9 mouse cellular contexts compared by ENCODE assay signal in the genomic region with DNA sequence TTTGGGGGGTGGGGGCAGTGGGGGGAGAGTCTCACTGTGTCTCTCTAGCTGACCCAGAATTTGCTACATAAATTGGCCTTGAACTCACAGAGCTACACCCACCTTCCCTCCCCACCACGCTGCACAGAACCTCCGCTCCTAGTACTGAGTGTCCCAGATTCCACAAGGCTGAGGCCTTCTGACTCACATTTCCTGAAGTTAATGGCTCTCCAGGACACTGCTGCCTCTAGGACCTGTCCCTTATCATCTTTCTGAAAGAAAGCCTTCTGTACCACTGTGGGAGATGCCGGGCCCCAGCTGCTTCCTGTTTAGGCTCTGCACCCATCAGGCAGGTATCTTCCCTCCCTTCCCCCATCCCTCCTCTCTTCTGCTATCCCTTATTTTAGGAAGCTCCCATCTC. TPM values are rescaled to one million over a fixed set of nuclear protein-coding genes. Genes with fewer than 3 reads are reported as not detected.
DNase-seq lines count a peak whose midpoint lies in the region; ATAC-seq lines count a peak whose summit lies in the region.
"Had no signal": no experiment of that assay in that cellular context is flagged by ENCODE, and none has a peak within 500 bp of the region (broad histone marks: within the 10 kb centered on the region; RNA-seq: fewer than 3 reads in every experiment).

No protein-coding gene starts in this region.

- 40% methylated on average over 3 of the region's 3 CpGs for WGBS in heart, embryonic 15.5 days
- WGBS in midbrain, embryonic 10.5 days = 71% methylated on average over 3 of the region's 3 CpGs

- peak overlapping the region; percentile 43 for H3K27ac ChIP-seq in heart, embryonic 15.5 days
- no peak overlapping the region; the same call in 1 of the 2 replicates for H3K27ac ChIP-seq in midbrain, embryonic 10.5 days (replicated peaks)

- no peak overlapping the region for H3K9ac ChIP-seq in heart, embryonic 15.5 days

- no peak for ATAC-seq in heart, embryonic 15.5 days (replicated peaks; ENCODE audit: insufficient number of reproducible peaks, insufficient read depth, low FRiP score, low read depth)

- peak; percentile 58 for DNase-seq in cerebellum, adult 9-11 months
- DNase-seq in cerebellum, postnatal 36 days = no peak
- DNase-seq in A20 (ENCODE audit: low read depth, low spot score) = peak; percentile 25
- DNase-seq in midbrain, embryonic 10.5 days (ENCODE audit: low spot score) = no peak
- no peak for DNase-seq in urinary bladder, adult 2 months (ENCODE audit: low spot score)
- DNase-seq in left cerebral cortex, postnatal 10 days (ENCODE audit: extremely low spot score in 1 of 2, low spot score in 2 of 2) = no peak
- no peak for DNase-seq in cerebellum, postnatal 4 days (ENCODE audit: low spot score in 2 of 2)

- H3K9me3 ChIP-seq in heart, embryonic 15.5 days (replicated peaks) = no peaks in the 10 kb centered on the region
- H3K9me3 ChIP-seq in midbrain, embryonic 10.5 days (replicated peaks) = no peaks in the 10 kb centered on the region

- peak overlapping the region; percentile 93; the same call in 1 of the 2 replicates for H3K4me2 ChIP-seq in heart, embryonic 15.5 days

- H3K27me3 ChIP-seq in heart, embryonic 15.5 days = no peaks in the 10 kb centered on the region
- no peaks in the 10 kb centered on the region for H3K27me3 ChIP-seq in midbrain, embryonic 10.5 days (ENCODE audit: low read depth, poor library complexity, severe bottlenecking)

- H3K36me3 ChIP-seq in heart, embryonic 15.5 days = peaks cover 6% of the 10 kb centered on the region
- peaks cover 40% of the 10 kb centered on the region for H3K36me3 ChIP-seq in midbrain, embryonic 10.5 days

- H3K4me3 ChIP-seq in heart, embryonic 15.5 days = no peak overlapping the region
- 0 out of 2 replicates have a peak overlapping the region, but pooled peaks have one; percentile 80 for H3K4me3 ChIP-seq in midbrain, embryonic 10.5 days

- intact Hi-C loops in left cerebral cortex, postnatal 10 days (cut with DNase I) = no loop called here

- H3K4me1 ChIP-seq in heart, embryonic 15.5 days (replicated peaks) = peaks cover 36% of the 10 kb centered on the region
- H3K4me1 ChIP-seq in midbrain, embryonic 10.5 days = peaks cover 55% of the 10 kb centered on the region

RNA-seq across cellular contexts. Expression of gene Gm49661, which starts 2.6 kb away (rescaled TPM):
- not detected in 2 replicates for polyA plus RNA-seq in heart, embryonic 15.5 days (2015; fragmentation: Nextera tagmentation; extraction: Ambion mirVana)
- polyA plus RNA-seq in midbrain, embryonic 10.5 days (2016; fragmentation: Nextera tagmentation; extraction: Ambion mirVana) = not detected in 2 replicates
- polyA plus RNA-seq in urinary bladder, adult 2 months (2012; rRNA removed) = not detected in 2 replicates
- not detected for total RNA-seq in left cerebral cortex, postnatal 10 days (2021)
- total RNA-seq: gastrocnemius, postnatal 25 days had no signal

RNA-seq across cellular contexts. Expression of gene Prdx2, which starts 2.8 kb away (rescaled TPM):
- polyA plus RNA-seq in heart, embryonic 15.5 days (2015; fragmentation: Nextera tagmentation; extraction: Ambion mirVana) = 596 and 644 TPM in 2 replicates
- 1,203 and 1,278 TPM in 2 replicates for polyA plus RNA-seq in midbrain, embryonic 10.5 days (2016; fragmentation: Nextera tagmentation; extraction: Ambion mirVana)
- 215 and 231 TPM in 2 replicates for polyA plus RNA-seq in urinary bladder, adult 2 months (2012; rRNA removed)
- 100 to 1,000 TPM; 507 to 518 TPM for total RNA-seq in left cerebral cortex, postnatal 10 days (2021)

RNA-seq across cellular contexts. Expression of gene Rnaseh2a, which starts 3.0 kb away (rescaled TPM):
- 62.9 and 83.7 TPM in 2 replicates for polyA plus RNA-seq in heart, embryonic 15.5 days (2015; fragmentation: Nextera tagmentation; extraction: Ambion mirVana)
- 136 and 158 TPM in 2 replicates for polyA plus RNA-seq in midbrain, embryonic 10.5 days (2016; fragmentation: Nextera tagmentation; extraction: Ambion mirVana)
- polyA plus RNA-seq in urinary bladder, adult 2 months (2012; rRNA removed) = 49.4 and 49.5 TPM in 2 replicates
- 10 to 100 TPM; 41.0 to 44.2 TPM for total RNA-seq in left cerebral cortex, postnatal 10 days (2021)

RNA-seq across cellular contexts. Expression of gene Junb, which starts 11.9 kb away (rescaled TPM):
- polyA plus RNA-seq in heart, embryonic 15.5 days (2015; fragmentation: Nextera tagmentation; extraction: Ambion mirVana) = 11.0 and 16.6 TPM in 2 replicates
- 5.0 and 5.4 TPM in 2 replicates for polyA plus RNA-seq in midbrain, embryonic 10.5 days (2016; fragmentation: Nextera tagmentation; extraction: Ambion mirVana)
- 97.4 and 121 TPM in 2 replicates for polyA plus RNA-seq in urinary bladder, adult 2 months (2012; rRNA removed)
- total RNA-seq in left cerebral cortex, postnatal 10 days (2021) = 10 to 100 TPM; 29.9 to 33.0 TPM

RNA-seq across cellular contexts. Expression of gene Rtbdn, which starts 19.8 kb away (rescaled TPM):
- polyA plus RNA-seq in heart, embryonic 15.5 days (2015; fragmentation: Nextera tagmentation; extraction: Ambion mirVana) = 0.26 TPM in 1 of 2 replicates, not detected in the other
- 0.62 and 1.2 TPM in 2 replicates for polyA plus RNA-seq in midbrain, embryonic 10.5 days (2016; fragmentation: Nextera tagmentation; extraction: Ambion mirVana)
- not detected in 2 replicates for polyA plus RNA-seq in urinary bladder, adult 2 months (2012; rRNA removed)
- total RNA-seq in left cerebral cortex, postnatal 10 days (2021) = 1 to 10 TPM; 4.2 to 4.6 TPM
- total RNA-seq: gastrocnemius, postnatal 25 days had no signal

Comparison
In these comparisons a context has a peak if more than half of its experiments do, and no peak if none do; other contexts are left out.
1. DNase-seq: peak in cerebellum, adult 9-11 months (single experiment) and A20 (single experiment); none in cerebellum, postnatal 36 days (0 of 2), midbrain, embryonic 10.5 days (single experiment), urinary bladder, adult 2 months (single experiment), left cerebral cortex, postnatal 10 days (0 of 2) and cerebellum, postnatal 4 days (0 of 2).